Mouse (Mus musculus) layer of hippocampus, adult 9-10 months (tissue): ENCODE results near the gene Tbx1.

Experiments used
- DNase-seq: peaks from one replicate; pipeline ENCODE4 v3.0.0; 2022; ENCODE audit warnings: low spot score

Gene Tbx1

DNA sequence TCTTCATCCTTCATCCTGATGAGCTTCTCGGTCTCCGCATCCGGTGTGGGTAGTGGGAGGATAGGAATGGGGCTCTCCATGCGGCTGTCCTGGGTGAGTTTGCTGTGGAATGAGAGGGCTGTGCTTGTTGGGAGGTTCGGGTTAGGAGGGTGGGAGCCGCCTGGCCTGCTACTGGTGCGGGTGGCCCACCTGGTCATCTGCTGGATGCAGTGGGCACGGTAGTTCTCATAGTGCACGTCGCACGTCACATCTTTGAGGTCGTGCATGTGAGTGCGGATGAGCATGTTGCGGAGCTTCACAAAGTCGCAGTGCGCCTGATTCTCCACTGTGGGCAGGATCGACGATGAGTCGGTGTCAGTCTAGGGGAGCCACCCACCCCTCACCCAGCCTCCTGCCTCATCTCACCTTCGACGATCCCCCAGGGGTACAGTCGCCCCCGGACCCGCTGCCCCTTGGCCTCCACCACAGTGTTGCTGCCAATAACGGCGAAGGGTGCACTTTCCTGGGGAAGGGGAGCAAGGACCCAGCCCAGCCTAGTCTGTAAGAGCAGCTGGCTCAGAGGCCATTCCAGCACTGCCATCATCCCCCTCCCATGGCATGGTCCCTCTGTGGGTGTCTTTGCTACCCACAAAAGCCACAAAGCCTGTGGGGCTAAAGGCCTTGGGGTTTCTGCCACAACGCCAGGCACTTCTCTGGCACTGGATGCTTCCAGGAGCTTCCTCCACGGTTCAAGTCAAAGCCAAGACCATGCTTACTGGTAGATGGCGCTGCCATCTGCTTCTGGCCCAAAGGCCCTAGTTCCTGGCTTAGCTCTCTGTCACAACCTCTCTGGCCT is 32.7 kb upstream of the Tbx1 start:
- no peak for DNase-seq

DNA sequence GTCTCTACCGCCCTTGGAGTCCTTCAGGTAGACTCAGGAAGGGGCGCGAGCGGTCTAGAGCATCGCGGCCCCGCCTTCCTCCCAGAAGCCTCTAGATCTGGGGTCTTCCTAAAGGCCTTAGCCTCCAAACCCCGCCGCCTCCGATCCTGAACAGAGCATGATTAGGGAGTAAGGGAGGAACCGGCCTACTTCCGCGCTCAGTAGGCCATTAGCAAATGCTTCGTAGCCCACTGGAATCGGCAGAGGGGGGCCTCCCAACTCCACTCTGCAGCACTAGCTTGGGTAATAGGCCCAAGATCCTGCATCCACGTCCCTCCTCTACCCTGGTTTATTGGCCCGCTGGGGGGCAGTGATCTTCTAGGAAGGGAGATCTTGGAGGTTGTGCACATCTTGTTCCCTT is 31.5 kb upstream of the Tbx1 start, which contains the start of gene Gp1bb:
Gene Gp1bb (minus strand): TSS at position 385 of the 400 bp plus-strand sequence.
- no peak for DNase-seq

GRCm38 (mm10) chr16:18621362-18622001 is 31.0 kb upstream of the Tbx1 start:
- DNase-seq = no peak

- no peak for DNase-seq
Observed at GRCm38 (mm10) chr16:18620601-18621361, 30.3 kb upstream of the Tbx1 start.

- DNase-seq = no peak
Observed at GRCm38 (mm10) chr16:18620201-18620600, 29.7 kb upstream of the Tbx1 start.

GRCm38 (mm10) chr16:18619110-18619509 is 28.6 kb upstream of the Tbx1 start:
- no peak for DNase-seq

- no peak for DNase-seq
Observed at GRCm38 (mm10) chr16:18618297-18618696, 27.8 kb upstream of the Tbx1 start.

DNA sequence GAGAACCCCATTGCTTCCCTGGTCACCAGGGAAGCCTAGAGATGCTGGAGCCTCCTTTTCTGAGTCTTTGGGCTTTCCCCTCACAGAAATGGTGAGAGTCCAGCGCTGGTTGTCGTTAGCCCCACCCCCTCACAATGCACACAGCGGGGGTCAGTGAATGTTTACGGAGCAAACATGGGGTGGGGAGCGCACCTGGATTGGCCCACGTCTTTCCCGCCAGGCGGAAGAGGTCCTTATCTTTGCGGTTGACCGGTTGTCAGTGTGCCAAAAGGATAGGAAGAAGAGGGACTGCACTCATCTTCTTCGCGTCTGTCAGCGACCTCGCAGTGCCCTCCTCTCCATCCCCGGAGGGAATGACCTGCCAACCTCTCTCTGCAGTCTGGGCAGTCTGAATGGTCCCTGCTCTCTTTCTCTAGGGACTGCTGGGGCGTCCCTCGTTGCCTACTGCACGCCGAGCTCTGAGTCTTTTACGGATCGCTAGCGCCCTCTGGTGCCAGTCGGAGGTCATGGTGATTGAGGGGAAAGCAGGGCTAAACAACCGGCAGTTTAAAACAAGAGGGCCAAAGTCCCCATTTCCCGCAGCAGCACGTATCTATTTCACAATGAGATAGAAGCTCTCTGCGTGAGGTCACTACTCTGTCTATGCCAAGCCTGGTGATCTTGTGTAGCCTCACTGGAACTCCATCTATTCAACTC is 27.0 kb upstream of the Tbx1 start:
- DNase-seq = peak; percentile 93

DNA sequence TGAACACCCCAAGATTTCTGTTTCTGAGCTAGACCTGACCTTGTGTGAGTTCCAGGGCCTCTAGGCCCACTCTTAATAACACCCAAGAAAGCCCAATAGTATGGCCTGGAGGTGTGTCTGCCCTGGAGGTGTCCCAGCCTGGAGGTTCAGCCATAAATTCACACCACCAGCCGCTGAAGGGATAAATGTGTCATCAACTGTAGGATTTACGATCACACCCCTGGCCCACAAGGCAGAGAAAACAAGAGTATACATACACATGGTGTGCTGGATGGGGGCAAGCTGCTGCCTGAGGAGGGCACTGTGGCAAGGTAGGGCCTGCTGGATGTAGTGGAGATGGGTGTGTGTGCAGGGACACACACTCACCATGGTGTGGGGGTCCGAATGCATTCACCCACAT is 22.8 kb upstream of the Tbx1 start:
- DNase-seq = no peak

DNA sequence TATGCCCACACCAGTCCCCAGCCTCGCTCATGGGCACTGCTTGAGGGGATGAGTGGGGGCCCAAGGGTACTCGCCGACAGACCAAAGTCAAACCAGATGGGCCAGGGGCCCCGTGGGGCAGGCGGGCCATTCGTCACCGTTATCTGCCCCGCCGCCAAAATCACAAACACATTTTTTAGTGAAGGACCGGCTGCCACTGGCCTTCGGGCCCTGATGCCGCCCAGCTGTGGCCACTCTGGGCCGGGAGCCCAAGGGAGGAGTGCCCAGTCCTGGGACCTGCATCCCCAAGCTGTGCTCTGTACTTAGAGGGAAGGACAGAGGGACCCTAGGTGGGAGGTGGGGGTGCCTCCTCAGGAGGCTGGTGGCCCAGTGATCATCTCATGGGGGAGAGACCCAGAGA is 21.3 kb upstream of the Tbx1 start:
- no peak for DNase-seq

DNA sequence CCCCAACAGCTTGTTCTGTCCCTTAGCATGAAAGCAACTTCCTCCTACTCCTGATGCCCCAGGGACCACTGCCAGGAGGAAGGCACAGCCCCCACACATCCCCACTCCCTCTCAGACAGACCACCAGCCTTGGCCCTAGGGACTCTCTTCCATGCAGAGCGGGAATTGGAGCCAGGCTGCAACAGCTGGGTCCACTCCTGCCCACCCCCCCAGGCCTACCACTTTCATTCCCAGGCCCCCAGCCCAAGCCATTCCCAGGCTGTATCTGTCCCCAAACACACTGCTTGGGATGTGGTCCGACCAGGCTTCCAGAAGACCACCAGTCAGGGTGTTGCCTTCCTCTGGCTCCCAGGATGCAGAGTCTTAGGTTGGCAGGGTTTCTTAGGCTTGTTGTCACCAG is 18.6 kb upstream of the Tbx1 start:
- DNase-seq = no peak

GRCm38 (mm10) chr16:18608226-18608625 is 17.8 kb upstream of the Tbx1 start:
- no peak for DNase-seq

- DNase-seq = no peak
Observed at GRCm38 (mm10) chr16:18605705-18606104, 15.2 kb upstream of the Tbx1 start.

- no peak for DNase-seq
Observed at GRCm38 (mm10) chr16:18604267-18604701, 13.8 kb upstream of the Tbx1 start.

GRCm38 (mm10) chr16:18601447-18601846 is 11.0 kb upstream of the Tbx1 start:
- DNase-seq = no peak

DNA sequence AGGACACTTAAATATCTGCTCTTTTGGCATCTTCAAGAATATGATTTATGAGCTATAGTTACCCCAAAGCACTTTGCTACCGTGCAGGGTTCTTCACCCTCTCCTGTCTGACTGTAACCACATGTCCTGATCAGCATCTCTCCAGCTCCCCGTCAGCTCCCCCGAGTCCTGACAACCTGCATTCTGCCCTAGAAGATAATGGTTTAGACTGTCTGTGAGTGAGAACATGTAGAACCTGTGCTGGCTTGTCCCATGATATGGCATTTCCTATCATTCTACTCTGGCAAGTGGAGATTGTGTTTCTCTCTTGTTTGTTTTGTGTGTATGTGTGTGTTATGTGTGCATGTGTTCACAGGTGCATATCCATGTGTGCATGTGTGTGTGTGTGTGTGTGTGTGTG is 7.5 kb upstream of the Tbx1 start:
- DNase-seq = no peak

DNA sequence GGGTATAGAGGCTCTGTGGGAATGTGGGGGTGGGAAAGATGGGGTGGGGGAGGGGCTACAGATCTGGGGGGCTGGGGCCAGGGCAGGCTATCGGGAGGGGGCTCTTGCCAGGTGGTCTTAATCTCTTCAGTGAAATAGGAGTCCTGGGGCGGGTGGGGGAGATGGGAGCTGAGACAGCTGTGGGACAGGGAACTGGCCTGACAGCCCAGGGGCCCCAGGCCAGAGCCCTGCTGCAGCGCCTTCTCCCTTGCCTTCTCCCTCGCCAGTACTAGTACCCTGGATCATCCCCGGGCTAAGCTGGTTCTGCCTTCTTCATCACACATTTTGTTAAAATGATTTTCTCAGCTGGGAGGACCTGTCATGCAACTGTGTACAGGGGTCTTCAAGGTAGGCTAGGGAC is 5.8 kb upstream of the Tbx1 start:
- DNase-seq = no peak

- no peak for DNase-seq
Observed at GRCm38 (mm10) chr16:18593930-18594329, 3.5 kb upstream of the Tbx1 start.

GRCm38 (mm10) chr16:18591047-18592018 is 862 bp upstream of the Tbx1 start:
- no peak for DNase-seq

- DNase-seq = no peak
Observed at GRCm38 (mm10) chr16:18589080-18589621, 1.3 kb downstream of the Tbx1 start.

DNA sequence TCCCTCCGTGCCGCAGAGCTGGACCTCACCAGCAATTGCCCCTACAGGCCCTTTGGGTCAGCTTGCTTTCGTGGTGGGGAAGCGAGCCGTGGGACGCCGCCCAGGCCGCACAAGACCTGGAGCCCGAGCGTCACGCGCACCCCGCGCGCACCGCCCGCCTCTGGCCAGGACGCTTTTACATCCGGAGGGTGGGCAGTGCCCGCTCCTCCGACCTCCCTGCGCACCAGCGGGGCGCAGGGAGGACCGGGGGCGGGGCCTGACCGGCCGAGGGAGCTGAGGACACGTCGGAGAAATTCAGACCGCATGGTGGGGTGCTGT is 1.8 kb downstream of the Tbx1 start:
- no peak for DNase-seq
